26 mouse cellular contexts compared by ENCODE assay signal in genomic region chr5:139399991-139400390, GRCm38 (mm10). TPM values are rescaled to one million over a fixed set of nuclear protein-coding genes. Genes with fewer than 3 reads are reported as not detected.
DNase-seq lines count a peak whose midpoint lies in the region; ATAC-seq lines count a peak whose summit lies in the region.
"Had no signal": no experiment of that assay in that cellular context is flagged by ENCODE, and none has a peak within 500 bp of the region (broad histone marks: within the 10 kb centered on the region; RNA-seq: fewer than 3 reads in every experiment).

No protein-coding gene starts in this region.

- no peaks in the 10 kb centered on the region for H3K27me3 ChIP-seq in megakaryocyte, embryonic 14.5 days (replicated peaks)
- H3K27me3 ChIP-seq: embryonic facial prominence, embryonic 15.5 days; hindbrain, embryonic 15.5 days had no signal

- no peak for ATAC-seq in megakaryocyte, adult 5-6 weeks (ENCODE audit: poor library complexity, severe bottlenecking)
- ATAC-seq: forebrain, embryonic 14.5 days; inflammation-experienced regulatory T-cells, adult 6 months; intestine, postnatal 0 days had no signal

- peak; percentile 63 for DNase-seq in cerebellum, adult 9-10 months
- DNase-seq in cerebellum, adult 8-10 months = no peak
- peak; percentile 91 for DNase-seq in heart, adult 11 months
- DNase-seq in heart, postnatal 10 days = no peak
- no peak for DNase-seq in layer of hippocampus, adult 18-20 months (ENCODE audit: low spot score in 2 of 2)
- DNase-seq: adrenal gland, adult 8-10 months; embryo, embryonic 11 days; gastrocnemius, adult 2 months; gastrocnemius, postnatal 25 days; kidney, adult 8-10 months had no signal

- H3K4me3 ChIP-seq in megakaryocyte, embryonic 14.5 days (replicated peaks) = peak overlapping the region; percentile 23
- H3K4me3 ChIP-seq: embryonic facial prominence, embryonic 15.5 days; erythroblast, embryonic 14.5 days; forebrain, embryonic 10.5 days; gastrocnemius, adult 2 months; hindbrain, embryonic 15.5 days had no signal

- intact Hi-C loops in heart, postnatal 10 days (cut with DNase I) = no loop called here

- H3K4me1 ChIP-seq in megakaryocyte, embryonic 14.5 days = peaks cover 98% of the 10 kb centered on the region

- no peaks in the 10 kb centered on the region for H3K9me3 ChIP-seq in megakaryocyte, embryonic 14.5 days
- H3K9me3 ChIP-seq: embryonic facial prominence, embryonic 15.5 days; forebrain, embryonic 10.5 days; hindbrain, embryonic 15.5 days had no signal

- H3K36me3 ChIP-seq in megakaryocyte, embryonic 14.5 days (replicated peaks; ENCODE audit: low read length) = peaks cover 73% of the 10 kb centered on the region
- H3K36me3 ChIP-seq: embryonic facial prominence, embryonic 15.5 days; forebrain, embryonic 10.5 days; hindbrain, embryonic 15.5 days had no signal

RNA-seq across cellular contexts. Expression of gene C130050O18Rik, which starts 5.1 kb away (rescaled TPM):
- total RNA-seq in heart, postnatal 10 days (2021) = under 1 TPM; 0.74 to 0.93 TPM
- polyA plus RNA-seq in megakaryocyte, embryonic 14.5 days (2012; ENCODE audit: insufficient read depth, low replicate concordance) = 1.8 TPM in 1 of 2 replicates, not detected in the other
- total RNA-seq in megakaryocyte, adult 5-6 weeks (2015) = 18.3 and 19.9 TPM in 2 replicates
- 16.6 and 19.7 TPM in 2 replicates for total RNA-seq in megakaryocyte, adult 5-6 weeks (2017)
- total RNA-seq in layer of hippocampus, adult 18-20 months (2021) = under 1 TPM in 1 of 2 experiments, not detected in 1; 0.33 TPM
- polyA plus RNA-seq: erythroblast, embryonic 14.5 days; inflammation-experienced regulatory T-cells, adult 6 months had no signal

RNA-seq across cellular contexts. Expression of gene Gpr146, which starts 22.5 kb away (rescaled TPM):
- 10 to 100 TPM; 33.7 to 37.2 TPM for total RNA-seq in heart, postnatal 10 days (2021)
- 54.8 and 69.9 TPM in 2 replicates for polyA plus RNA-seq in megakaryocyte, embryonic 14.5 days (2012; ENCODE audit: insufficient read depth, low replicate concordance)
- 9.8 and 13.1 TPM in 2 replicates for total RNA-seq in megakaryocyte, adult 5-6 weeks (2015)
- 9.6 and 14.8 TPM in 2 replicates for total RNA-seq in megakaryocyte, adult 5-6 weeks (2017)
- 10 to 100 TPM; 10.8 to 12.2 TPM for total RNA-seq in layer of hippocampus, adult 18-20 months (2021)

RNA-seq across cellular contexts. Expression of gene Gper1, which starts 23.0 kb away (rescaled TPM):
- total RNA-seq in heart, postnatal 10 days (2021) = 1 to 10 TPM; 2.5 to 2.6 TPM
- polyA plus RNA-seq in megakaryocyte, embryonic 14.5 days (2012; ENCODE audit: insufficient read depth, low replicate concordance) = not detected in 2 replicates
- total RNA-seq in megakaryocyte, adult 5-6 weeks (2015) = 0.07 TPM in 1 of 2 replicates, not detected in the other
- 0.22 TPM in 1 of 2 replicates, not detected in the other for total RNA-seq in megakaryocyte, adult 5-6 weeks (2017)
- 1 to 10 TPM; 2.0 to 4.2 TPM for total RNA-seq in layer of hippocampus, adult 18-20 months (2021)
- total RNA-seq: granulocyte monocyte progenitor cell, adult 5-6 weeks had no signal
- polyA plus RNA-seq: erythroblast, embryonic 14.5 days; inflammation-experienced regulatory T-cells, adult 6 months had no signal

RNA-seq across cellular contexts. Expression of gene Cyp2w1, which starts 47.6 kb away (rescaled TPM):
- not detected for total RNA-seq in heart, postnatal 10 days (2021)
- not detected in 2 replicates for polyA plus RNA-seq in megakaryocyte, embryonic 14.5 days (2012; ENCODE audit: insufficient read depth, low replicate concordance)
- not detected in 2 replicates for total RNA-seq in megakaryocyte, adult 5-6 weeks (2015)
- total RNA-seq in megakaryocyte, adult 5-6 weeks (2017) = not detected in 2 replicates
- not detected for total RNA-seq in layer of hippocampus, adult 18-20 months (2021)
- total RNA-seq: adrenal gland, adult 8-10 months; ES-E14; gastrocnemius, adult 2 months; gastrocnemius, postnatal 25 days; granulocyte monocyte progenitor cell, adult 5-6 weeks; heart, postnatal 25 days had no signal
- polyA plus RNA-seq: cerebellum, adult 2 months; forebrain, embryonic 10.5 days; forebrain, embryonic 14.5 days; heart, embryonic 14.5 days; hindbrain, embryonic 11.5 days; hindbrain, embryonic 15.5 days; inflammation-experienced regulatory T-cells, adult 6 months; kidney, embryonic 16.5 days had no signal

RNA-seq across cellular contexts. Expression of gene Cox19, which starts 48.8 kb away (rescaled TPM):
- total RNA-seq in heart, postnatal 10 days (2021) = 10 to 100 TPM; 88.8 to 96.4 TPM
- 51.4 and 67.9 TPM in 2 replicates for polyA plus RNA-seq in megakaryocyte, embryonic 14.5 days (2012; ENCODE audit: insufficient read depth, low replicate concordance)
- total RNA-seq in megakaryocyte, adult 5-6 weeks (2015) = 35.6 and 42.6 TPM in 2 replicates
- total RNA-seq in megakaryocyte, adult 5-6 weeks (2017) = 20.0 and 24.6 TPM in 2 replicates
- 10 to 100 TPM; 65.3 to 71.1 TPM for total RNA-seq in layer of hippocampus, adult 18-20 months (2021)

Comparison
In these comparisons a context has a peak if more than half of its experiments do, and no peak if none do; other contexts are left out.
1. DNase-seq: peak in cerebellum, adult 9-10 months (single experiment) and heart, adult 11 months (single experiment); none in cerebellum, adult 8-10 months (single experiment), heart, postnatal 10 days (0 of 2) and layer of hippocampus, adult 18-20 months (0 of 2).
2. RNA of gene C130050O18Rik, which starts 5.1 kb away (total RNA-seq): 16.6 to 19.9 TPM in megakaryocyte, adult 5-6 weeks; 0.74 to 0.93 TPM in heart, postnatal 10 days and 0.33 TPM in layer of hippocampus, adult 18-20 months; every median in the first group is over 4 times any median in the second.